Mouse (Mus musculus) left cerebral cortex, adult 9 months (tissue): ENCODE results near the gene Troap.

Experiments used
- DNase-seq, 2 experiments: peaks; one replicate each; pipeline ENCODE4 v3.0.0; 2022; ENCODE audit warnings: low spot score in 2 of 2

The Troap gene

DNA sequence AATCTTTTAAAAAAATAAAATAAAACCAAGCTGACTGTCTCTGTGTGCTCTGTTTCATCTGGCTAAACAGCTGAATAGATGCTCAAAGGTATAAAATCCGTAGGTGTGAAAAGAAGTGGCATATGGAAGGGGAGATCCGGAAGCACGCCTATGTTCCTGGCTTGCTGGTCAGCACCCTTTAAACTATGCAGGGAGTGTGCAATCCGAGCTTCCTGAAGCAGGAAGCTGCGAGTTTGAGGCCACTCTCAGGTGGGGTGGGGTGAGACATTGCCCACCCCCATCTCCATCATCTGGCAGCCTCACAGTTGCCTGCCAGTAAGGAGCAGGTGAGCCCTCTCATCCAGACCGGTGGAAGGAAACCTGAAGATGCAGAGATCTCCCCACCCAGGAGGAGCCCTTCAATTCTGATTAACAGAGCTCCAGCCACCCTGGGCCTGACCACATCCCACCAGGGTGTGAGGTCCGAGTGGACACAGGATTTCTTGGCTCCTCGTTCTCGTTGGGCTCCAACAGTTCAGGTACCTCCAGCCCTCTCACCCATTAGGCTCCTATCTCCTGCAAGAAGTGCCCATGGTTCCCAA is at the start of gene Troap:
Troap (plus strand) TSS at position 557 of the 581 bp plus-strand sequence.
- DNase-seq, result no peak

GRCm38 (mm10) chr15:99024668-99025314 is 49.6 kb upstream of the Troap start:
- DNase-seq, result peak in 1 of 2 experiments; percentile 76

- DNase-seq, result no peak
Observed at GRCm38 (mm10) chr15:99025414-99025813, 49.0 kb upstream of the Troap start.

DNA sequence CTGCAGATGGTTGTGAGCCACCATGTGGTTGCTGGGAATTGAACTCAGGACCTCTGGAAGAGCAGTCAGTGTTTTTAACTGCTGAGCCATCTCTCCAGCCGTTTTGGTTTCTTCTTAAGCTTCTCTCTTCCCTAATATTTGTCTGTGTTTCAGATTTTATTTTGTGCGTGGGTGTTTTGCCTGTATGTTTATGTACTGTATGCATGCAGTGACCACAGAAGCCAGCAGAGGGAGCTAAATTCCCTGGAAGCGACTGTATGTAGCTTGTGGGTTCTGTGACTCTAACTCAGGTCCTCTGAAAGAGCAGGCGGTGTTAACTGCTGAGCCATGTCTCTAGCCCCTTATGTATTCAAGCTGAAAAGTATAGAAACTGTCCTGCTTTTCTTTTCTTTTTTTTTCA is 48.1 kb upstream of the Troap start:
- no peak for DNase-seq

GRCm38 (mm10) chr15:99027116-99027515 is 47.3 kb upstream of the Troap start:
- DNase-seq, result no peak

GRCm38 (mm10) chr15:99028874-99029458 is 45.4 kb upstream of the Troap start:
- no peak for DNase-seq

DNA sequence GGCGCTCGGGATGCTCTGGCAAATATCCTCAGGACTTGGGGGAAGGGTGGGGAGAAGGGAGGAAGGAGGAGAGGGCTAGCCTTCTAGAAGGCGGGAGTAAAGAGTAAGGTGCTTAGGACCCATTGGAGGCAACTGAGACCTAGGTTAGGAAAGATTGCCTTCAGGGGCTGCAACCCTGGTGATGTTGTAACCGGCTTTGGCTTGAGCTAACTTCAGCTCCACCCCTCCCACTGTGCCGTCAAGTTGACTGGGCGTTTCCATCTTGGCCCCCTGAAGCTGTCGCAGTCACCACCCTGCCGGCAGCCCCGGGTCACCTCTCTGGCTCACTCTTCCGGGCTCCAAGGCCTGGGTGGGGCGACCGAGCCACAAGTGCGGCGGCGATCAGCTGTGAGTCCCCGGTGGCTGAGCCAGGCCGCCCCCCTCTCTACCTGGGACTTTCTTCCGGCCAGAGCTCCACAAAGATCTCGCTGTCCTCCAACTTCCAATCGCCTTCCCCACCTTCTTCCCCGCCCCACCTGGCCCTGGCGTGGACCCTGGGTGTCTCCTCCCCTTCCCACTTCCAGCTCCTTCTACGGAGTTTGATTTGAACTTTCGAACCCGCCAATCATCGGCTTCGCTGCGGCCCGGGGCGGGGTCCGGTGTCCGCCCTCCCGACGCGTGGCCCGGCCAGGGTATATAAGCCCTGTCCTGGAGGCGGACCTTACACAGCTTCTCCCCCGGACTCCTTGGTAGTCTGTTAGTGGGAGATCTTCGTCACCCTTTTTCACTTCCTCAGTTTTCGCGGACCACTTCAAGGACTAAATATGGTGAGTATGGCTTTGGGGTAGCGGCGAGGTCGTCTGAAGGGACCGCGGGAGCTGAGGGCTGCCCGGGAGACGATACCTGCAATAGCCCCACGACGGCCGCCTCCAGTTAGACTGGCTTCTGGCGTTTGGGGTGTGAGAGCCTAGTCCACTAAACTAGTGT is 44.5 kb upstream of the Troap start, which contains the start of gene Tuba1c:
Tuba1c (plus strand) TSS at position 273 of the 966 bp plus-strand sequence.
- DNase-seq, result peak in 1 of 2 experiments; percentile 50

DNA sequence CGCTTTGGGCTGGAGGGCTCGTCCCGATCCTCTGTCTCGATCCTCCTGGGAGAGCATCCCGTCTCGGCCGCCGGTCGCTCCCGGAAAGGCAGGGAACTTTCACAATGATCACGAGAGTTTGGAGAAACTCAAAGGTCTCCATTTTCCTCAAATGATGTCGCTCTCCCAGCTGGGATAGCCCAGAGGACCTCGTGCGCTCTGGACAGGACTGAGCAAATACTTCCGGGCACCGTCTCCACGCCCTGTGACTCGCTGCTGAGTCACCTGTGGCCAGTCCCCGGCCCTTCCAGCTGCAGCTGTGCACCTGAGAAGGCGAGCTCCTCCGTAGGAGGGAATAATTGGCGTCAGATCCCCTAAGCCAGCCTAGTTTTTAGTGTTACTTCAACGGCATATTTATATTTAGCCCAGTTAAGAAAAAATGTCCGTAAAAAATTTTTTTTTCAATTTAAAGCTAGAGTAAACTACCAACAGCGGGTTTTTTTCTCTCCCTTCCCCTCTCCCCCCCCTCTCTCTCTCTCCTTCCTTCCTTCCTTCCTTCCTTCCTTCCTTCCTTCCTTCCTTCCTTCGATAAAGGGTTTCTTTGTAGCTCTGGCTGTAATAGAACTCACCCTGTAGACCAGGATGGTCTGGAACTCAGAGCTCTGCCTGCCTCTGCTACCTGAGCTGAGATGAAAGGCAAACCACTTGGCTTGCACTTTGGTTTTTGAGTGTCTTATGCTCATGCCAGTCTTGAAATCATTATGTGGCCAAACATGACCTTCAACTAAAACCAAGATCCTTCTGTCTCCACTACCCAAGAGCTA is 43.6 kb upstream of the Troap start:
- DNase-seq, result no peak

GRCm38 (mm10) chr15:99031388-99031675 is 43.0 kb upstream of the Troap start:
- no peak for DNase-seq

DNA sequence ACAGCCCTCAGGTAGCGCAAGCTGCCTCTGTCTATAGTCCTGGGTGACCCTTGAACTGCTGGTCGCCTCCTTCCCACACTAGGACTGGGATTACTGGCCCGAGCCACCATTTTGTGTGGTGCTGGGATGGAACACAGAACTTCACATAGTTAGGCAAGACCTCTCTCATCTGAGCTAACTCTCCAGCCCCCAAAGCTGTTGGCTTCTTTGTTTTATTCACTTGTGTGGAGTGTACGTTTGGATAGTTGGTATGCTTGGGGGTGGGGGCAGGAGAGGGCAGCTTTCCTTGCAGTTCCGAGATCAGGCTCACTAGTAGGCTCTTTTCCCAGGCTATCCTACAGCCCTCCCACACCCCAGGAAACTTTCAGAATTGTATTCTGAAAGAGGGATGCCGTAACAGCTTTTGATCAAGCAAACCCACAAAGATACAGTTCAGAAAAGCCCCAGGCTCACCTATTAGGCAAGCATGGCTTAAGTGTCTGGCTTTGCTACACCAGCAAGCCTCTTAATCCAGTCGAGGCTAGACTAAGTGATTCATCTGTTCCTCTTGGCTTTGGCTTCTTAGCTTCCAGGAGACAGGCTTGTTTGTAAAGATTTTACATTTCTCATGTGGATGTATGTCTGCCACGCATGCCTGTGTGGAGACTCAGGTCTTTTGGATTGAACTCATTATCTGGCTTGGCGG is 42.2 kb upstream of the Troap start:
- DNase-seq, result no peak

- no peak for DNase-seq
Observed at GRCm38 (mm10) chr15:99032726-99033250, 41.6 kb upstream of the Troap start.

- DNase-seq, result no peak
Observed at GRCm38 (mm10) chr15:99033498-99034270, 40.7 kb upstream of the Troap start.

- DNase-seq, result peak in 1 of 2 experiments; percentile 43
Observed at GRCm38 (mm10) chr15:99035431-99035830, 38.9 kb upstream of the Troap start.

DNA sequence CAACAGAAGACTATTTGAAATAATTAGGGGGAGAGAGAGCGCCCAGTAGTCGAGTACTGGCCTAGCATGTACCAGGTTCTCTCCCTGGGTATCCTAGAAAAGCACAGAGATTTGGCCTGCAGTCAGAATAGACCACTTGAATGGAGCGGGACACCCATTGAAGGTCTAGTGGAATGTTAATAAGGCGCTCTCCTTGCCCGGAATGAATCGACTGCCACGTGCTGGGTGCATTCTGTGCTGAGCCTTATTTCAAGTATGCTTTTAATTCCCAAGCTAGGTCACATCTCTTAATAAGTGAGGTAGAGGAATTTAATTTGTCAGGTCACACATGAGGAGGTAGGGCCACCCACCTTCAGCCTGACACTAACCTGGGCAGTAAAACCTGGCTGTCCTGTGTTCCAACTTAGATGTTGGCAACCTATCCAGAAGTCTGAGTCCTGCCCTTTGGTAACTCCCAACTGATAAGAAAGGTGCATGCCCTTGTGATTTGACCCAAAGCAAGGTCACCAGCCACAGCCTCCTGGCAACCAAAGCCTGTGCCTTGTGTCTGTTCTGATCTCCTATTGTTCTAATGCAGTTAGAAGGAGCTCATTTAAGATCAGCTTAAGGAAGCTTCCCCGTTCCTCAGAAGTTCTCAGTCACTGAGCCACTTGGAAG is 38.0 kb upstream of the Troap start:
- DNase-seq, result no peak

DNA sequence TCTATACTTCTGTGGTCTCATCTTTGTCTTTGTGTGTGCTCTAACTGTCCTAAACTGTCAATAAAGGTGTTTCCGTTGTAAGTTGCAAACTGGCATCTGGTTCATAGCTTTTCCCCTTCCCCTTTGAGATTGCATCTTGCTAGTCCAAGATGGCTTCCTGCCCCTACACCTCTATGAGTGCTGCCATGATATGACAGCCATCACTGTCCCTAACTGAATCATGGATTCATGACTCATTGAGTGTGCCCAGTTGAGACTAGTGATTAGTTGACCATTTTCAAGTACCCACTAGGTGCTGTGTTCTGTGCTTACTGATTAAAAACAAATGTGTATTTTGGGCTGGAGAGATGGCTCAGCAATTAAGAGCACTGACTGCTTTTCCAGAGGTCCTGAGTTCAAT is 36.4 kb upstream of the Troap start:
- DNase-seq, result no peak

DNA sequence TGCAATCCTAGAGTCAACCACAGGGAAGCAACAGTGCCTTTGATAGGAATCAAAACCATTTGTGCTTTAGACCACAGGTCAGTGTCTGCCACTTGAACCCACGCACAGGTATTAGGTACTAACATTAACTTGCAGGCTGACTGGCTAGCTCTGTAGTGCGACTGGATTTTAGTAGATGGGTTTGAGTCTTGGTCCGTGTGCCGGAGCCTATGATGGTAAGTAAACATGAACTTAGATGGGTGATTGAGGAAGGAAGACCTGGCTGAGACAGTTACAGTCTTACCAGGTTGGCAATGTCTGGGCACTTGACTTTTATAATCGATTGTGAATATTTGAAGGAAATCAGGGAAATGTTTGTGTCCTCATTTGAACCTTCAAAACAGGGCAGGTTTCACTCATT is 35.6 kb upstream of the Troap start:
- no peak for DNase-seq

DNA sequence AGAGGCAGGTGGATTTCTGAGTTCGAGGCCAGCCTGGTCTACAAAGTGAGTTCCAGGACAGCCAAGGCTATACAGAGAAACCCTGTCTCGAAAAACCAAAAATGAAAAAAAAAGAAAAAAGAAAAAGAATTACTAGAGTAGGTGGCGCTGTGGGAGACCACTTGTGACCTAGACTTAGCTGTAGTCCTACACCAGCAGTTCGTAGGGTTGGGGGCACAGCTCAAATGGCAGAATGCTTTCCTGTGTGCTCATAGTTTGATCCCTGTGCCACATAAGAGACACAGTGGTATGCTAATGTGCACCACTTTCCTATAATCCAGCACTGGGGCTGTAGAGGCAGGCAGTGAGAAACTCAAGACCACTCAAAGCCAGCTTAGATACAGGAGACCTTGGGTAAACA is 35.1 kb upstream of the Troap start:
- no peak for DNase-seq

DNA sequence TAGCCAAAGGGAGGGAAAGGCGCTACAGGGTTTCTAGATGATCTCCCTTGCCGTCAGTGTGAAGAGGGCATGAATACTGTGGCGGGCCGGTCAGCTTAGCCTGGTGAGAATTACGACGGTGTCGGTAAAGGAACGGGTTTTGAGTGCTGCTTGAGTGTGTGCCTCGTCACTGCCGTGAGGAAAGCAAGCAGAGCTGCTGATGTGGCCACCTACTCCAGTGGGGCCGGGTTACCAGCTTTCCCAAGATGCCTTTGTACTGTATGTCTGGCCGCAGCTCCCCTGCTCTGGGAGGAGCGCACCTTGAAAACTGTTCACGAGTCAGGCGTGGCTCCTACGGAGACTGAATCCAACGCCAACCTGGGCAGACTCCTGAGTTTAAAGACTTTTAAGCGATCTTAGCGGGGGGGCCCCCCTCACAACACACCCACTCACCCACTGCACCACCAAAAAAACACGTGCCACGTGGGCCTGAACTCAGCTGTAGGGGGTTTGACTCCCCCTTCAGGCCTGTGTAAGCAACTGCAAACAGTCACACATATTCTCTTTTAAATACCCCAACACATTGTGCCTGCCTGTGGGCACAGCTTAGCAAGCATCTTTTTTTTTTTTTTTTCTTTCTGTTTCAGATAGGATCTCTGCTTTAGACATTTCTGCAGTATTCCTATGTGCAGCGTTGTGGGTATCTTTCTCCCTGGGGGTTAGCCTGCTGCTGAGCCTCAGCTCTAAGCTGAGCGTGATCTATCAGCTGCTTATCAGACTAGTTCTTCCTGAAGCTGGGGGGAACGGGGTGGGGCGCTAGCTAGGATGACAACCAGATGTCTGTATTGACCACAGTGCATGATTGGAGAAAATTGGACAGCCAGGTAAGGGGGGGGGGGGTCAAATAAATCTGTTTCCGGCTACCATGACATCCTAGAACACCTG is 34.1 kb upstream of the Troap start:
- DNase-seq, result no peak
